Comparison of ENCODE assay signal across 20 mouse cellular contexts in genomic region chr3:27725752-27726151, GRCm38 (mm10). TPM values are rescaled to one million over a fixed set of nuclear protein-coding genes. Genes with fewer than 3 reads are reported as not detected.
DNase-seq lines count a peak whose midpoint lies in the region; ATAC-seq lines count a peak whose summit lies in the region.
"Had no signal": no experiment of that assay in that cellular context is flagged by ENCODE, and none has a peak within 500 bp of the region (broad histone marks: within the 10 kb centered on the region; RNA-seq: fewer than 3 reads in every experiment).

No protein-coding gene starts in this region.

- H3K27ac ChIP-seq in kidney, embryonic 15.5 days = 0 out of 2 replicates have a peak overlapping the region, but pooled peaks have one; percentile 22
- H3K27ac ChIP-seq: embryonic facial prominence, embryonic 13.5 days; hindbrain, embryonic 13.5 days; left cerebral cortex, adult 2 months; limb, embryonic 12.5 days; liver, embryonic 14.5 days; macrophage; neural tube, embryonic 12.5 days; stomach, embryonic 15.5 days had no signal

- no peaks in the 10 kb centered on the region for H3K36me3 ChIP-seq in kidney, embryonic 15.5 days
- H3K36me3 ChIP-seq: embryonic facial prominence, embryonic 13.5 days; hindbrain, embryonic 13.5 days; limb, embryonic 12.5 days; neural tube, embryonic 12.5 days; stomach, embryonic 15.5 days had no signal

- no peaks in the 10 kb centered on the region for H3K27me3 ChIP-seq in kidney, embryonic 15.5 days
- H3K27me3 ChIP-seq: embryonic facial prominence, embryonic 13.5 days; hindbrain, embryonic 13.5 days; limb, embryonic 12.5 days; neural tube, embryonic 12.5 days; stomach, embryonic 15.5 days had no signal

- no peak for ATAC-seq in kidney, embryonic 15.5 days (replicated peaks; ENCODE audit: low FRiP score)

- intact Hi-C loops in heart, postnatal 10 days (cut with DNase I) = no loop called here

- no peak overlapping the region for H3K4me2 ChIP-seq in kidney, embryonic 15.5 days
- H3K4me2 ChIP-seq: embryonic facial prominence, embryonic 13.5 days; hindbrain, embryonic 13.5 days; limb, embryonic 12.5 days; midbrain, embryonic 11.5 days; neural tube, embryonic 12.5 days; stomach, embryonic 15.5 days had no signal

- H3K9ac ChIP-seq in kidney, embryonic 15.5 days = no peak overlapping the region
- H3K9ac ChIP-seq: embryonic facial prominence, embryonic 13.5 days; hindbrain, embryonic 13.5 days; limb, embryonic 12.5 days; liver, embryonic 14.5 days; neural tube, embryonic 12.5 days; stomach, embryonic 15.5 days had no signal

- WGBS in kidney, embryonic 15.5 days = 58% methylated on average over 6 of the region's 6 CpGs

- peaks cover 21% of the 10 kb centered on the region for H3K4me1 ChIP-seq in kidney, embryonic 15.5 days
- H3K4me1 ChIP-seq: embryonic facial prominence, embryonic 13.5 days; hindbrain, embryonic 13.5 days; neural tube, embryonic 12.5 days had no signal

- peak; percentile 27 for DNase-seq in lung, postnatal 36 days
- no peak for DNase-seq in lung, adult 18-20 months
- DNase-seq in heart, postnatal 10 days = peak; percentile 59 to 72
- no peak for DNase-seq in right cerebral cortex, postnatal 10 days (ENCODE audit: low spot score in 2 of 2)
- DNase-seq in gastrocnemius, adult 8-10 months (ENCODE audit: low spot score in 2 of 2) = no peak
- DNase-seq in urinary bladder, postnatal 4 days (ENCODE audit: low spot score in 2 of 2) = no peak
- DNase-seq: adrenal gland, postnatal 36 days; cerebellum, adult 9-10 months; gastrocnemius, postnatal 36 days; right cerebral cortex, postnatal 14 days had no signal

- H3K4me3 ChIP-seq in kidney, embryonic 15.5 days (replicated peaks) = no peak overlapping the region
- H3K4me3 ChIP-seq: embryonic facial prominence, embryonic 13.5 days; hindbrain, embryonic 13.5 days; left cerebral cortex, adult 2 months; limb, embryonic 12.5 days; neural tube, embryonic 12.5 days; stomach, embryonic 15.5 days had no signal

- no peaks in the 10 kb centered on the region for H3K9me3 ChIP-seq in kidney, embryonic 15.5 days (replicated peaks)
- H3K9me3 ChIP-seq: embryonic facial prominence, embryonic 13.5 days; hindbrain, embryonic 13.5 days; limb, embryonic 12.5 days; neural tube, embryonic 12.5 days; stomach, embryonic 15.5 days had no signal

RNA-seq across cellular contexts. Expression of gene Fndc3b, which starts 14.6 kb away (rescaled TPM):
- total RNA-seq in heart, postnatal 10 days (2021) = 10 to 100 TPM; 77.3 to 95.8 TPM
- 27.9 and 32.8 TPM in 2 replicates for polyA plus RNA-seq in kidney, embryonic 15.5 days (2015; fragmentation: Nextera tagmentation; extraction: Ambion mirVana)
- 10 to 100 TPM in 3 of 4 experiments, 1 to 10 TPM in 1; 9.2 to 12.6 (median 11.2) TPM for total RNA-seq in gastrocnemius, adult 8-10 months (2022)

Comparison
In these comparisons a context has a peak if more than half of its experiments do, and no peak if none do; other contexts are left out.
1. DNase-seq: peak in lung, postnatal 36 days (single experiment) and heart, postnatal 10 days (2 of 2); none in lung, adult 18-20 months (0 of 2), right cerebral cortex, postnatal 10 days (0 of 2), gastrocnemius, adult 8-10 months (0 of 2) and urinary bladder, postnatal 4 days (0 of 2).
2. RNA of gene Fndc3b, which starts 14.6 kb away (total RNA-seq): 77.3 to 95.8 TPM in heart, postnatal 10 days; 9.2 to 12.6 TPM in gastrocnemius, adult 8-10 months; every median in the first group is over 4 times any median in the second.